Mouse (Mus musculus): ENCODE measurements around the gene Hspb8. TPM values are rescaled to one million over a fixed set of nuclear protein-coding genes. Genes with fewer than 3 reads are reported as not detected.

The Hspb8 gene
- total and polyA plus RNA-seq, 3 experiments, result 0.16 TPM; not detected in 2

DNA sequence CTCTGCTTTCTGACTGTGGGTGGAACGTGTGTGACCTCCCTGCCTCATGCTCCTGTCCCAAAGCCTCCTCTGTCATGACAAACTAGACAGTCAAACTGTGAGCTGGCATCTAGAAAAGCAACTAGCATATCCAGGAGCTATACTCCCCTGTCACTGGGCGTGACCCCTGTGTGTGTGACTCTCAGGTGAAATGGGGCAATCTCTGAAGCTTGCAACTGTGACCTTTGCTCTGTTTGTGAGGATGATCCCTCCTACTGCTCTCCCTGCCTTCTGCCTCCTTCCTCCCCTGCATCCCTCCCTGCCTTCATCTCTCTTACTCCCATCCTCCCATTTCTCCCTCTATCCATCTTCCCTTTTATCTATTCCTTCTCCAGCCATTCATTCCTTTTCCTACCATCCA lies 18.6 kb downstream of the Hspb8 start:
- TF ChIP-seq GATA1 (IDR thresholded peaks at IDR 0.05; ENCODE audit: borderline replicate concordance, low read length), result no peak
- TF ChIP-seq CTCF (IDR thresholded peaks at IDR 0.05; ENCODE audit: low read depth, low read length), result no peak
- TF ChIP-seq TAL1 (conservative IDR thresholded peaks at IDR 0.05; ENCODE audit: low read depth, low read length), result no peak
- TF ChIP-seq POLR2AphosphoS5 (IDR thresholded peaks at IDR 0.05; ENCODE audit: insufficient replicate concordance, low read depth, low read length), result no peak
- no peak for TF ChIP-seq GATA2 (IDR thresholded peaks at IDR 0.05; ENCODE audit: borderline replicate concordance, low read depth, low read length)
- ATAC-seq (ENCODE audit: extremely low read depth, insufficient number of reproducible peaks, low FRiP score, poor library complexity, severe bottlenecking) (no peak), DNase-seq (ENCODE audit: low spot score) (no peak)
- Histone ChIP-seq H3K9me3 (replicated peaks) (peaks cover 83% of the 10 kb centered on the region), H3K4me3 (ENCODE audit: low read depth, low read length) (no peak overlapping the region), H3K36me3 (replicated peaks) (no peaks in the 10 kb centered on the region), H3K27me3 (ENCODE audit: insufficient read depth, low read length) (no peaks in the 10 kb centered on the region), H3K4me1 (ENCODE audit: insufficient read depth, low read depth, low read length) (no peaks in the 10 kb centered on the region)

DNA sequence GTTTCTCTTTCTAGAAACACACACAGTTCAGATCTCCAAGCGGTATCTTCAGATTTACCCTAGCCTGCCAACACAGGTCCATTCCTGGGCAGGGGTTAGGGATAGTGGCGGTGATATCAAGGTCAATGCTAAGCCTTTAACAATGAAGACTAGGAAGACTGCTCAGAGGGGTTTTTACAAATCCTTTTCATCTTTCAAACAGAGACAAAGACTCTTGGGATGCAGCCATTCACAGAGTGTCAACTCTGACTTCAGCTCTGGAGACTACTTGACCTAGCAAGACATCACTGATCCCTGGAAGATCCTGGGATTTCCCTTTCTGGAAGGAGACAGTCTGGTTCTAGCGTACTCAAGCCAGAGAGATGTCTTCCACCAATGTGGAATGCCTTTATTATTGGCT lies 21.9 kb downstream of the Hspb8 start:
- no peak for ATAC-seq (ENCODE audit: extremely low read depth, insufficient number of reproducible peaks, low FRiP score, poor library complexity, severe bottlenecking)
- Histone ChIP-seq H3K4me3 (ENCODE audit: low read depth, low read length) (no peak overlapping the region), H3K9me3 (replicated peaks) (peaks cover 81% of the 10 kb centered on the region), H3K36me3 (replicated peaks) (no peaks in the 10 kb centered on the region), H3K27me3 (ENCODE audit: insufficient read depth, low read length) (no peaks in the 10 kb centered on the region), H3K4me1 (ENCODE audit: insufficient read depth, low read depth, low read length) (no peaks in the 10 kb centered on the region)
- TF ChIP-seq POLR2AphosphoS5 (IDR thresholded peaks at IDR 0.05; ENCODE audit: insufficient replicate concordance, low read depth, low read length), result no peak
- no peak for TF ChIP-seq GATA1 (IDR thresholded peaks at IDR 0.05; ENCODE audit: borderline replicate concordance, low read length)
- TF ChIP-seq CTCF (IDR thresholded peaks at IDR 0.05; ENCODE audit: low read depth, low read length), result no peak
- no peak for TF ChIP-seq TAL1 (conservative IDR thresholded peaks at IDR 0.05; ENCODE audit: low read depth, low read length)
- no peak for TF ChIP-seq GATA2 (IDR thresholded peaks at IDR 0.05; ENCODE audit: borderline replicate concordance, low read depth, low read length)
- DNase-seq (ENCODE audit: low spot score), result no peak

DNA sequence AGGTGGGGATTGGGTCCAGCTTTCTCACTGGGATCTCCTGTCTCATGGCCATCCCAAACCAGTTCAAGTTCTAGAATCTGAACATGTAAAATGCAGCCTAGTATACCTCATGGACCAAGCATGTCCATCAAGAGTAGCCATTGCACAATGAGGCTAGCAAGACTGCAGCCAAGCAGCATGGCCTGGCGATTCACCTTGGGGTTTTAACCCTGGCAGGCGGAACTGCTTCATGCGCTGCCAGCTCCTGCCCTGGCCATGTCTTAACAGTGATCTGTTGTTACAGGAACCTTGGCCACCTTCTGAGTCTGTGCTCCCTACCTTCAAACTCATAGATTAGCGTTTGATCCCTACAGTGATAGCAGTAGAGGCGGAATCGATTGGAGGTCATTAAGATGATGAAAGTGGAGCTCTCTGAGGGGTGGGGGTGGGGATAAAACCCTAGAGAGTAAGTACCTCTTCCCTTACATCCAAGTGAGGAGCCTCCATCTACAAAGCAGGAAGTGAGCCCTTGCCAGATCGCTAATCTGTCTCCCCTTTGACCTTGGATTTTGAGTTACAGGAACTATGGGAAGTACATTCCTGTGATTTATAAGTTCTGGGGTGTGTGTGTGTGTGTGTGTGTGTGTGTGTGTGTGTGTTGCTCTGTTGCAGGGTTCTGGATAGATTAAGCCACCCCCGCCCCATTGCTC lies 22.5 kb downstream of the Hspb8 start:
- H3K4me1 ChIP-seq (ENCODE audit: insufficient read depth, low read depth, low read length), result no peaks in the 10 kb centered on the region
- TF ChIP-seq TAL1 (conservative IDR thresholded peaks at IDR 0.05; ENCODE audit: low read depth, low read length) (no peak), GATA1 (IDR thresholded peaks at IDR 0.05; ENCODE audit: borderline replicate concordance, low read length) (no peak), GATA2 (IDR thresholded peaks at IDR 0.05; ENCODE audit: borderline replicate concordance, low read depth, low read length) (no peak), POLR2AphosphoS5 (IDR thresholded peaks at IDR 0.05; ENCODE audit: insufficient replicate concordance, low read depth, low read length) (no peak), CTCF (IDR thresholded peaks at IDR 0.05; ENCODE audit: low read depth, low read length) (no peak)
- DNase-seq (ENCODE audit: low spot score), result no peak
- peaks cover 81% of the 10 kb centered on the region for H3K9me3 ChIP-seq (replicated peaks)
- H3K27me3 ChIP-seq (ENCODE audit: insufficient read depth, low read length), result no peaks in the 10 kb centered on the region
- no peaks in the 10 kb centered on the region for H3K36me3 ChIP-seq (replicated peaks)
- ATAC-seq (ENCODE audit: extremely low read depth, insufficient number of reproducible peaks, low FRiP score, poor library complexity, severe bottlenecking), result no peak
- H3K4me3 ChIP-seq (ENCODE audit: low read depth, low read length), result no peak overlapping the region

DNA sequence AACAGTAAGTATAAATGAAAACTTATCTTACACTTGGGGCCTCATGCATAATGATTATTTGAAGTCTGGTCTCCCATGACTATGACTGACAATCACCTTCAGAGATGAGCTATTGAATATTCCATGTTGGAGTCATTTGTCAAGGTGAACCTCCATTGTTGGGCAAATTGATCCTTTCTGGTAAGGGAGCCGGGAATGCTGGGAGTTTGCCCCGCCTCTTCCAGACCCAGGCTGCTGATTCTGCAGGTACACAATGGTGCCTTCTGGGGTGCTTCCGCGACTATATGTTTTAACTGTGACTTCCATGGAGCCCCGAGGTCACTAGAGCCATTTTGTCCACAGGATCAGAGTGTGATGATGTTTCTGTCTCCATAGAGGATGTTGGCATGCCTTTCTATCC lies 26.6 kb downstream of the Hspb8 start:
- Histone ChIP-seq H3K4me3 (ENCODE audit: low read depth, low read length) (no peak overlapping the region), H3K4me1 (ENCODE audit: insufficient read depth, low read depth, low read length) (no peaks in the 10 kb centered on the region), H3K9me3 (replicated peaks) (peaks cover 78% of the 10 kb centered on the region), H3K27me3 (ENCODE audit: insufficient read depth, low read length) (no peaks in the 10 kb centered on the region), H3K36me3 (replicated peaks) (no peaks in the 10 kb centered on the region)
- DNase-seq (ENCODE audit: low spot score), result no peak
- ATAC-seq (ENCODE audit: extremely low read depth, insufficient number of reproducible peaks, low FRiP score, poor library complexity, severe bottlenecking), result no peak
- no peak for TF ChIP-seq GATA2 (IDR thresholded peaks at IDR 0.05; ENCODE audit: borderline replicate concordance, low read depth, low read length)
- TF ChIP-seq CTCF (IDR thresholded peaks at IDR 0.05; ENCODE audit: low read depth, low read length), result no peak
- TF ChIP-seq TAL1 (conservative IDR thresholded peaks at IDR 0.05; ENCODE audit: low read depth, low read length), result no peak
- TF ChIP-seq GATA1 (IDR thresholded peaks at IDR 0.05; ENCODE audit: borderline replicate concordance, low read length), result no peak
- TF ChIP-seq POLR2AphosphoS5 (IDR thresholded peaks at IDR 0.05; ENCODE audit: insufficient replicate concordance, low read depth, low read length), result no peak

GRCm38 (mm10) chr5:116392603-116393002 lies 30.1 kb downstream of the Hspb8 start:
- no peaks in the 10 kb centered on the region for H3K27me3 ChIP-seq (ENCODE audit: insufficient read depth, low read length)
- H3K4me1 ChIP-seq (ENCODE audit: insufficient read depth, low read depth, low read length), result no peaks in the 10 kb centered on the region
- DNase-seq (ENCODE audit: low spot score), result no peak
- ATAC-seq (ENCODE audit: extremely low read depth, insufficient number of reproducible peaks, low FRiP score, poor library complexity, severe bottlenecking), result no peak
- no peaks in the 10 kb centered on the region for H3K36me3 ChIP-seq (replicated peaks)
- TF ChIP-seq POLR2AphosphoS5 (IDR thresholded peaks at IDR 0.05; ENCODE audit: insufficient replicate concordance, low read depth, low read length) (no peak), GATA2 (IDR thresholded peaks at IDR 0.05; ENCODE audit: borderline replicate concordance, low read depth, low read length) (no peak), GATA1 (IDR thresholded peaks at IDR 0.05; ENCODE audit: borderline replicate concordance, low read length) (no peak), CTCF (IDR thresholded peaks at IDR 0.05; ENCODE audit: low read depth, low read length) (no peak), TAL1 (conservative IDR thresholded peaks at IDR 0.05; ENCODE audit: low read depth, low read length) (no peak)
- peaks cover 75% of the 10 kb centered on the region for H3K9me3 ChIP-seq (replicated peaks)
- H3K4me3 ChIP-seq (ENCODE audit: low read depth, low read length), result no peak overlapping the region

GRCm38 (mm10) chr5:116389856-116390542 lies 32.7 kb downstream of the Hspb8 start:
- Histone ChIP-seq H3K27me3 (ENCODE audit: insufficient read depth, low read length) (no peaks in the 10 kb centered on the region), H3K4me1 (ENCODE audit: insufficient read depth, low read depth, low read length) (no peaks in the 10 kb centered on the region), H3K36me3 (replicated peaks) (no peaks in the 10 kb centered on the region), H3K9me3 (replicated peaks) (peaks cover 74% of the 10 kb centered on the region), H3K4me3 (ENCODE audit: low read depth, low read length) (no peak overlapping the region)
- ATAC-seq (ENCODE audit: extremely low read depth, insufficient number of reproducible peaks, low FRiP score, poor library complexity, severe bottlenecking), result no peak
- DNase-seq (ENCODE audit: low spot score), result no peak
- TF ChIP-seq CTCF (IDR thresholded peaks at IDR 0.05; ENCODE audit: low read depth, low read length) (no peak), GATA2 (IDR thresholded peaks at IDR 0.05; ENCODE audit: borderline replicate concordance, low read depth, low read length) (no peak), POLR2AphosphoS5 (IDR thresholded peaks at IDR 0.05; ENCODE audit: insufficient replicate concordance, low read depth, low read length) (no peak), TAL1 (conservative IDR thresholded peaks at IDR 0.05; ENCODE audit: low read depth, low read length) (no peak), GATA1 (IDR thresholded peaks at IDR 0.05; ENCODE audit: borderline replicate concordance, low read length) (no peak)
